Mouse (Mus musculus) olfactory bulb, adult 2 months (tissue): ENCODE data around the gene Snrpd2.

ENCODE experiments used
- CTCF ChIP-seq: fragments of 200-500 bp; IDR thresholded peaks from 2 replicates; pipeline ENCODE4 v1.5.1; 2012; ENCODE audit warnings: low read depth, mild to moderate bottlenecking, low read length, moderate library complexity; ENCODE audit not compliant: insufficient read depth
- POLR2A ChIP-seq: fragments of 200-500 bp; IDR thresholded peaks from 2 replicates; pipeline ENCODE4 v1.6.1; 2012; ENCODE audit warnings: mild to moderate bottlenecking, low read depth, low read length, moderate library complexity; ENCODE audit not compliant: insufficient read depth

- TF ChIP-seq CTCF (no peak), POLR2A (no peak)
Observed at GRCm38 (mm10) chr7:19201660-19202059, 52.1 kb downstream of the Snrpd2 start.
